Mouse (Mus musculus) myocyte (in vitro differentiated cells): ENCODE results near the gene Gp1ba. TPM values are rescaled to one million over a fixed set of nuclear protein-coding genes. Genes with fewer than 3 reads are reported as not detected.
A peak's percentile ranks its signal among the peaks of the same experiment; 100 is the strongest.

Source experiments
- H3K27me3 ChIP-seq: one replicate; pipeline ENCODE4 v1.6.1; 2011; ENCODE audit not compliant: control insufficient read depth, insufficient read depth, insufficient read length
- H3K36me3 ChIP-seq: one replicate; pipeline ENCODE4 v1.6.1; 2011; ENCODE audit not compliant: control insufficient read depth, insufficient read depth
- H3K4me2 ChIP-seq: one replicate; pipeline ENCODE4 v1.6.1; 2011; ENCODE audit warnings: low read depth, control low read depth
- H3K4me3 ChIP-seq: one replicate; pipeline ENCODE4 v1.5.1; 2011; ENCODE audit warnings: mild to moderate bottlenecking, control low read depth, moderate library complexity
- H3K79me2 ChIP-seq: one replicate; pipeline ENCODE4 v1.6.1; 2011; ENCODE audit not compliant: control insufficient read depth, insufficient read depth
- H3ac ChIP-seq: one replicate; pipeline ENCODE4 v1.6.1; 2011; ENCODE audit not compliant: control insufficient read depth, insufficient read length
- CEBPB ChIP-seq: IDR thresholded peaks from 2 replicates; pipeline ENCODE4 v1.6.1; 2011; ENCODE audit warnings: mild to moderate bottlenecking, moderate library complexity; ENCODE audit not compliant: poor library complexity, insufficient read depth, severe bottlenecking
- E2F4 ChIP-seq: IDR thresholded peaks from one replicate; pipeline ENCODE4 v1.6.1; 2011; ENCODE audit warnings: mild to moderate bottlenecking, control low read depth, moderate library complexity; ENCODE audit not compliant: insufficient read depth
- MAX ChIP-seq: IDR thresholded peaks from one replicate; pipeline ENCODE4 v1.6.1; 2011; ENCODE audit warnings: low read depth, mild to moderate bottlenecking, control low read depth
- MYOD1 ChIP-seq, 3 experiments: IDR thresholded peaks; one replicate each; pipeline ENCODE4 v1.6.1; 2011; ENCODE audit warnings: control low read depth in 2 of 3, low read depth in 2 of 3, mild to moderate bottlenecking in 2 of 3, moderate library complexity in 1 of 3; ENCODE audit not compliant: insufficient read length in 2 of 3, control insufficient read depth in 1 of 3
- MYOG ChIP-seq, 3 experiments: IDR thresholded peaks; one replicate each; pipeline ENCODE4 v1.6.1; 2011; ENCODE audit warnings: control low read depth in 2 of 3, low read depth in 2 of 3, mild to moderate bottlenecking in 2 of 3; ENCODE audit not compliant: insufficient read length in 2 of 3, control insufficient read depth in 1 of 3, insufficient read depth in 1 of 3
- POLR2A ChIP-seq: IDR thresholded peaks from one replicate; pipeline ENCODE4 v1.6.1; 2011; ENCODE audit warnings: low read depth, mild to moderate bottlenecking, control low read depth, moderate library complexity; ENCODE audit not compliant: insufficient read length
- POLR2AphosphoS2 ChIP-seq: IDR thresholded peaks from one replicate; pipeline ENCODE4 v1.6.1; 2011; ENCODE audit warnings: low read depth, control low read depth; ENCODE audit not compliant: insufficient read length
- REST ChIP-seq: IDR thresholded peaks from one replicate; pipeline ENCODE4 v1.6.1; 2011; ENCODE audit warnings: mild to moderate bottlenecking, control low read depth, moderate library complexity; ENCODE audit not compliant: insufficient read depth, insufficient read length
- SRF ChIP-seq: IDR thresholded peaks from one replicate; pipeline ENCODE4 v1.6.1; 2011; ENCODE audit warnings: low read depth; ENCODE audit not compliant: control insufficient read depth, insufficient read length
- TCF12 ChIP-seq: IDR thresholded peaks from one replicate; pipeline ENCODE4 v1.6.1; 2011; ENCODE audit warnings: mild to moderate bottlenecking, control low read depth; ENCODE audit not compliant: poor library complexity, insufficient read depth, severe bottlenecking
- TCF3 ChIP-seq: IDR thresholded peaks from one replicate; pipeline ENCODE4 v1.6.1; 2011; ENCODE audit warnings: low read depth, control low read depth; ENCODE audit not compliant: insufficient read length
- USF1 ChIP-seq: IDR thresholded peaks from one replicate; pipeline ENCODE4 v1.6.1; 2011; ENCODE audit warnings: low read depth, mild to moderate bottlenecking, control low read depth, moderate library complexity
- polyA plus RNA-seq: library from polyadenylated mRNA; unstranded; fragments of >200 nt; fragmentation: generic; extraction: Trizol; gene quantifications from one replicate; pipeline ENCODE4 v1.2.1, GENCODE M21; 2012; ENCODE audit warnings: missing spikeins

Gp1ba gene
- polyA plus RNA-seq, 1 experiment = 0.22 TPM

DNA sequence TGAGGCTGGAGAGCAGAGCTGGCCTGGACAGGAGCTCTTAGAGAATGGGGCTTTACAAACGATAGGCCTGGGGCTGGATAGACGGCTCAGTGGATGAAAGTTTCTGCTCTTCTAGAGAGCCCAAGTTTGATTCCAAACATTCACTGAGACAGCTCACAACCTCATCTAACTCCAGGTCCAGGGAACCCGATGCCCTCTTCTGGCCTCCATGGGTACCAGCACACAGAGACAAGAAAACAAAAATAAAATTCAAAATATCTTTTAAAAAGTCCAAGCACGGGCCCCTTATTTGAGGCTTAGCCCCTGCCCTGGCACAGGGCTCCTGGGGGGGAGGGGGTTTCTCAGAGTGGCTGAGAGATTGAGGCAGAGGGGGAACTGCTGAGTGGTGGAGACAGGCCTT lies 28.2 kb upstream of the Gp1ba start:
- Histone ChIP-seq H3K79me2 (no peaks in the 10 kb centered on the region), H3K4me2 (no peak overlapping the region), H3K4me3 (no peak overlapping the region), H3K36me3 (peaks cover 7% of the 10 kb centered on the region), H3K27me3 (no peaks in the 10 kb centered on the region), H3ac (no peak overlapping the region)
- no peak for TF ChIP-seq CEBPB

DNA sequence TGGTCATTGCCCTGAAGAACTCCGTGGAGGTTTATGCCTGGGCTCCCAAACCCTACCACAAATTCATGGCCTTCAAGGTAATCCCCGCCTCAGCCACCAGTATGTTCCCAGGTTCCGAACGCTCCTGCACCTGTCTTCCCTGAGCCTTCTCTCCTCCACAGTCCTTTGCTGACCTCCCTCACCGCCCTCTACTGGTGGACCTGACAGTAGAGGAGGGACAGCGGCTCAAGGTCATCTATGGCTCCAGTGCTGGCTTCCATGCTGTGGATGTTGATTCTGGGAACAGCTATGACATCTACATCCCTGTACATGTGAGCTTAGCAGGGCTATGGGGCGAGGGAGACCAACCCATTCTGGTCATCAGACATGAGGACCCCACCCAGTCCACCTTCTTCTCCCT lies 26.4 kb upstream of the Gp1ba start:
- H3K36me3 ChIP-seq = peaks cover 7% of the 10 kb centered on the region
- no peak overlapping the region for H3K4me2 ChIP-seq
- H3K4me3 ChIP-seq = no peak overlapping the region
- TF ChIP-seq CEBPB (no peak), TCF3 (no peak), E2F4 (no peak), POLR2A (no peak), POLR2AphosphoS2 (no peak), MYOD1 (IDR thresholded peaks at IDR 0.05; ENCODE audit: control insufficient read depth in 1 of 3, insufficient read length in 2 of 3, low read depth in 2 of 3) (no peak)
- no peak overlapping the region for H3ac ChIP-seq
- no peaks in the 10 kb centered on the region for H3K79me2 ChIP-seq
- no peaks in the 10 kb centered on the region for H3K27me3 ChIP-seq

DNA sequence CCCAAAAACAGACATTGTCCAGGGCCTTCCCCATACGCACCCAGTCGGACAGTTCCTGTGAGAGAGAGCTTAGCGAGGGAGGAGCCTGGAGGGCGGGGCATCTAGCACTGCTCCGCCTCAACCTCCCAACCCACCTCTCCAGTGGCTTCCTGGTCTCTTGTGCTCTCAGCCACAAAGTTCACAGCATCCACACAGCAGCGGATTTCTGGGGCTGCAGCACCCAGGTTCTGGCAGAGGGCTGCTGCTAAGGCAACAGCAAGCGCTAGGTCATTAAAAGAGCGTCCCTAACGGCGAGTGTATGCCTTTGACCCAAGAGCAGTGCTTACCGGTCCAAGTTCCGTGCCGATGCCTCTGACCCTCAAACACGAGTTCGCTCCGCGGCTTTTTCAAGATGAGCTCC lies 23.8 kb upstream of the Gp1ba start:
- Histone ChIP-seq H3K4me2 (no peak overlapping the region), H3K36me3 (peaks cover 7% of the 10 kb centered on the region), H3ac (no peak overlapping the region), H3K79me2 (no peaks in the 10 kb centered on the region), H3K27me3 (no peaks in the 10 kb centered on the region), H3K4me3 (no peak overlapping the region)
- TF ChIP-seq MAX = no peak
- no peak for TF ChIP-seq USF1
- no peak for TF ChIP-seq MYOD1 (IDR thresholded peaks at IDR 0.05; ENCODE audit: control insufficient read depth in 1 of 3, insufficient read length in 2 of 3, low read depth in 2 of 3)
- TF ChIP-seq TCF12 = no peak
- TF ChIP-seq REST = no peak
- no peak for TF ChIP-seq MYOG (IDR thresholded peaks at IDR 0.05; ENCODE audit: control insufficient read depth in 1 of 3, insufficient read depth in 1 of 3, insufficient read length in 2 of 3, low read depth in 2 of 3)
- TF ChIP-seq POLR2A = no peak
- TF ChIP-seq POLR2AphosphoS2 = no peak
- no peak for TF ChIP-seq TCF3
- no peak for TF ChIP-seq SRF
- no peak for TF ChIP-seq E2F4
- no peak for TF ChIP-seq CEBPB

DNA sequence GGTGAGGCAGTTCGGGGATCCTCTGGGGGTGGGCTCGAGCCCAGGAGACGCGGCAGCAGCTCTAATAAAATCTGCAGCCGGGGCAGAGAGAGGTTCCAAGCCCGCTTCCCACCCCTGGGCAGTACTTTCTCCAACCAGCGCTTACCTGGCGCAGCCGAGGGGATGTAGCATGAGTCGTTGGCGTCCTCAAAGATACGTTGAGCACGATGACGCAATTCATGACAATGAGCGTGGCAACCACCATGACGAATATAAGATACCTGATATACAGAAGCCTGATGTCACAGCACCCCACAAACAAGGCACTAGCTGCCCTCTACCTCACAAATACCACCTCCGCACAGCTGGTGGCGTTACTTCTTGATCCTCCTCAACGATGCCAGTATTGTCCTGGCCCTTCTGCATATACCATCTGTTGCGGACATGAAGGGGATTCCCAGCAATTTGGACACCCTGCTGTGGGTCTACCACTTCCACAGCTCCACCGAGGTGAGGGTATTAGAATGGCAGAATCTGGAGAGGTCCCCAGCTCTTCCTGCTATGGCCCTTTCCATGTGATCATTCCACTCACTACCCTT lies 23.3 kb upstream of the Gp1ba start, which contains the start of gene 4930544D05Rik:
4930544D05Rik (plus strand) TSS at position 333 of the 578 bp plus-strand sequence.
- TF ChIP-seq MYOD1 (IDR thresholded peaks at IDR 0.05; ENCODE audit: control insufficient read depth in 1 of 3, insufficient read length in 2 of 3, low read depth in 2 of 3) (no peak), POLR2A (no peak), SRF (no peak), CEBPB (no peak), REST (no peak), E2F4 (no peak), TCF12 (no peak), MYOG (IDR thresholded peaks at IDR 0.05; ENCODE audit: control insufficient read depth in 1 of 3, insufficient read depth in 1 of 3, insufficient read length in 2 of 3, low read depth in 2 of 3) (no peak), TCF3 (no peak), USF1 (no peak)
- peaks cover 7% of the 10 kb centered on the region for H3K36me3 ChIP-seq
- no peaks in the 10 kb centered on the region for H3K27me3 ChIP-seq
- H3K4me3 ChIP-seq = no peak within 1 kb of the TSS
- H3K79me2 ChIP-seq = no peaks in the 10 kb centered on the region
- H3ac ChIP-seq = no peak within 1 kb of the TSS
- H3K4me2 ChIP-seq = no peak within 1 kb of the TSS

DNA sequence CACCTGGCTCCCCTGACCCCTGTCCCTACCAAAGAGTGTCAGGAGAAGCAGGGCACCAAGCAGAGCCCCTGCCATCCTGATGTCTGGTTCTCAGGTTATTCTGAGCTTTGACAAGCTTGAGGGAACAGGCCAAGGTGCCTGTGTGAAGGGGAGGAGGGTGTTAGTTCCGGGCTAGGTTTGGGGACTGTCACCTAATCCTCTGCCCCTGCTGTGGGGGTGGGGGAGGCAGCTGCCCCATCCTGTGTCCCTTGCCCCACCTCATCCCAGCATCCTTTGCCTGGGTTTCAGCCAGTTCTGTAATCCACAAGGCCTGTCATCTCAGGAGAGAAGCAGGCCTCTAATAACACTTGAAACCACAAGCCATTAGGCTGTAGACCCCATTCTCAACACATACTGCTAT lies 19.8 kb upstream of the Gp1ba start, which contains the start of gene Chrne:
Chrne (minus strand) TSS at position 116 of the 400 bp plus-strand sequence.
- no peak within 1 kb of the TSS for H3ac ChIP-seq
- peak within 1 kb of the TSS; percentile 6 for H3K4me2 ChIP-seq
- H3K36me3 ChIP-seq = no peaks in the 10 kb centered on the region
- no peak within 1 kb of the TSS for H3K4me3 ChIP-seq
- no peaks in the 10 kb centered on the region for H3K79me2 ChIP-seq
- TF ChIP-seq MYOD1 (IDR thresholded peaks at IDR 0.05; ENCODE audit: control insufficient read depth in 1 of 3, insufficient read length in 2 of 3, low read depth in 2 of 3) (peak in 1 of 3 experiments; percentile 74), CEBPB (no peak), MYOG (IDR thresholded peaks at IDR 0.05; ENCODE audit: control insufficient read depth in 1 of 3, insufficient read depth in 1 of 3, insufficient read length in 2 of 3, low read depth in 2 of 3) (peak in 1 of 3 experiments; percentile 18), E2F4 (no peak)
- H3K27me3 ChIP-seq = no peaks in the 10 kb centered on the region
